Comparison of ENCODE assay signal across 8 mouse cellular contexts in the genomic region with DNA sequence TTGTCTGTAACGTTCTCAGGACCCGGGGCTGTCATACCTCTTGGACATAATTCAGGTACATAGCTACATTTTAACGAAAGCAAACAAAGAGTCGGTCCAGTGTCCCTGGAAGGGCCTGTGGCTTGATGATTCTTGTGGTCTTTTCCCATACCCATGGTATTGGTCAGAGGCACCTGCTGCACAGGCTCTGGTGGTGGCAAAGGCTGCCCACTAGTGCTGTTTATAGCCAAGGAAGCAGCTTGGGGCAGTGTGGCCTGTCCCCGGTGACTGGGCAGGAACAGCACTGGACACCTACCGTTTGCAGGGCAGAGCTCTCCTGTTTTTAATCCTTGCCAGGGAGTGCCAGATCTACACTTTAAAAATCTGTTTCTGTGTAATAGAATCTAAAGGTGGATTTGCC. TPM values are rescaled to one million over a fixed set of nuclear protein-coding genes. Genes with fewer than 3 reads are reported as not detected.
A peak's percentile ranks its signal among the peaks of the same experiment; 100 is the strongest.
DNase-seq lines count a peak whose midpoint lies in the region; ATAC-seq and TF ChIP-seq lines count a peak whose summit lies in the region.

No protein-coding gene starts in this region.

- TF ChIP-seq POLR2A in small intestine, adult 2 months (IDR thresholded peaks at IDR 0.05; ENCODE audit: low read depth, low read length), result no peak

- no peaks in the 10 kb centered on the region; the same call in 1 of the 2 replicates for H3K27me3 ChIP-seq in midbrain, postnatal 0 days (ENCODE audit: insufficient read depth, low read length)
- no peaks in the 10 kb centered on the region; the same call in 1 of the 2 replicates for H3K27me3 ChIP-seq in midbrain, embryonic 16.5 days (ENCODE audit: control insufficient read depth, insufficient read depth, low read depth, low read length)
- 0 out of 2 replicates have a peak, but pooled peaks cover 8% of the 10 kb centered on the region for H3K27me3 ChIP-seq in intestine, embryonic 16.5 days (replicated peaks; ENCODE audit: control insufficient read depth, insufficient read depth, low read length)
- peaks cover 5% of the 10 kb centered on the region; the same call in 1 of the 2 replicates for H3K27me3 ChIP-seq in small intestine, adult 2 months (ENCODE audit: control insufficient read depth, insufficient read depth, low read length)

- peak; percentile 60 for DNase-seq in gastrocnemius, adult 2 months
- no peak for DNase-seq in gastrocnemius, postnatal 14 days
- no peak for DNase-seq in midbrain, postnatal 0 days (ENCODE audit: low spot score)
- DNase-seq in left cerebral cortex, postnatal 14 days (ENCODE audit: low spot score in 2 of 2), result no peak

- intact Hi-C loops in gastrocnemius, adult 2 months (cut with DNase I), result no loop called here
- intact Hi-C loops in gastrocnemius, postnatal 14 days (cut with DNase I; ENCODE audit: low total_unique reads), result loop anchor here (5.0 kb wide), 2 partner anchors 37 to 57 kb away; no protein-coding TSS in a partner anchor
- intact Hi-C loops in left cerebral cortex, postnatal 14 days (cut with DNase I), result no loop called here

- peaks cover 9% of the 10 kb centered on the region for H3K4me1 ChIP-seq in midbrain, postnatal 0 days (ENCODE audit: insufficient read depth, low read length)
- peaks cover 13% of the 10 kb centered on the region; the same call in 1 of the 2 replicates for H3K4me1 ChIP-seq in midbrain, embryonic 16.5 days (ENCODE audit: control insufficient read depth, insufficient read depth, low read length)
- H3K4me1 ChIP-seq in intestine, embryonic 16.5 days (ENCODE audit: control insufficient read depth, insufficient read depth, low read length), result peaks cover 17% of the 10 kb centered on the region
- H3K4me1 ChIP-seq in small intestine, adult 2 months (ENCODE audit: control insufficient read depth, insufficient read depth, insufficient read length, low read length), result peaks cover 6% of the 10 kb centered on the region; the same call in 1 of the 2 replicates

- no peak for TF ChIP-seq CTCF in gastrocnemius, adult 2 months (IDR thresholded peaks at IDR 0.05)
- no peak for TF ChIP-seq CTCF in midbrain, postnatal 0 days (IDR thresholded peaks at IDR 0.05)
- TF ChIP-seq CTCF in small intestine, adult 2 months (IDR thresholded peaks at IDR 0.05; ENCODE audit: extremely low read depth, insufficient read length, insufficient replicate concordance, low read depth, low read length), result no peak

- H3K9ac ChIP-seq in midbrain, postnatal 0 days (replicated peaks; ENCODE audit: low read length, poor library complexity, severe bottlenecking), result no peak overlapping the region
- no peak overlapping the region for H3K9ac ChIP-seq in midbrain, embryonic 16.5 days (ENCODE audit: low read depth, low read length)
- no peak overlapping the region for H3K9ac ChIP-seq in intestine, embryonic 16.5 days (ENCODE audit: low read depth, low read length)

- H3K4me2 ChIP-seq in midbrain, postnatal 0 days (ENCODE audit: low read depth, low read length, poor library complexity, severe bottlenecking), result peak overlapping the region; percentile 81
- H3K4me2 ChIP-seq in midbrain, embryonic 16.5 days (ENCODE audit: low read length), result no peak overlapping the region
- H3K4me2 ChIP-seq in intestine, embryonic 16.5 days (ENCODE audit: low read depth, low read length), result peak overlapping the region; percentile 71

- peak overlapping the region; percentile 77 for H3K4me3 ChIP-seq in gastrocnemius, adult 2 months
- H3K4me3 ChIP-seq in midbrain, postnatal 0 days (ENCODE audit: low read depth, low read length), result peak overlapping the region; percentile 37; the same call in 1 of the 2 replicates
- no peak overlapping the region for H3K4me3 ChIP-seq in midbrain, embryonic 16.5 days (ENCODE audit: low read depth, low read length)
- peak overlapping the region; percentile 50 for H3K4me3 ChIP-seq in intestine, embryonic 16.5 days (ENCODE audit: low read length)
- H3K4me3 ChIP-seq in small intestine, adult 2 months (ENCODE audit: low read depth, low read length), result peak overlapping the region; percentile 25

- 69% methylated on average over 6 of the region's 6 CpGs for WGBS in midbrain, postnatal 0 days
- WGBS in midbrain, embryonic 16.5 days, result 70% methylated on average over 6 of the region's 6 CpGs
- WGBS in intestine, embryonic 16.5 days, result 45% methylated on average over 6 of the region's 6 CpGs
- WGBS in small intestine, adult 2 months, result 31% methylated on average over 6 of the region's 6 CpGs

- no peaks in the 10 kb centered on the region for H3K9me3 ChIP-seq in midbrain, postnatal 0 days (ENCODE audit: low read length)
- H3K9me3 ChIP-seq in midbrain, embryonic 16.5 days (replicated peaks; ENCODE audit: control insufficient read depth, low read length, poor library complexity, severe bottlenecking), result no peaks in the 10 kb centered on the region
- H3K9me3 ChIP-seq in intestine, embryonic 16.5 days (ENCODE audit: control insufficient read depth, low read length), result no peaks in the 10 kb centered on the region

- no peaks in the 10 kb centered on the region for H3K36me3 ChIP-seq in midbrain, postnatal 0 days (ENCODE audit: insufficient read depth, low read length)
- H3K36me3 ChIP-seq in midbrain, embryonic 16.5 days (ENCODE audit: control insufficient read depth, insufficient read depth, low read length), result no peaks in the 10 kb centered on the region
- no peaks in the 10 kb centered on the region for H3K36me3 ChIP-seq in intestine, embryonic 16.5 days (ENCODE audit: control insufficient read depth, insufficient read depth, low read length)
- H3K36me3 ChIP-seq in small intestine, adult 2 months (ENCODE audit: control insufficient read depth, insufficient read depth, low read length), result no peaks in the 10 kb centered on the region

- H3K27ac ChIP-seq in gastrocnemius, adult 2 months, result peak overlapping the region; percentile 81
- H3K27ac ChIP-seq in midbrain, postnatal 0 days (ENCODE audit: low read depth, low read length), result 0 out of 2 replicates have a peak overlapping the region, but pooled peaks have one; percentile 18
- no peak overlapping the region for H3K27ac ChIP-seq in midbrain, embryonic 16.5 days (ENCODE audit: low read length)
- no peak overlapping the region for H3K27ac ChIP-seq in intestine, embryonic 16.5 days (ENCODE audit: low read length)
- peak overlapping the region; percentile 17; the same call in 1 of the 2 replicates for H3K27ac ChIP-seq in small intestine, adult 2 months (ENCODE audit: insufficient read depth, low read depth, low read length)

- ATAC-seq in midbrain, postnatal 0 days (ENCODE audit: low FRiP score), result no peak
- ATAC-seq in midbrain, embryonic 16.5 days, result no peak
- ATAC-seq in intestine, embryonic 16.5 days, result no peak
- no peak for ATAC-seq in megakaryocyte progenitor cell, adult 5-6 weeks (replicated peaks; ENCODE audit: poor library complexity)

RNA-seq across cellular contexts. Expression of gene Ramp1, which starts 1.1 kb away (rescaled TPM):
- total RNA-seq in gastrocnemius, adult 2 months (2021), result 10 to 100 TPM; 19.0 to 29.3 TPM
- total RNA-seq in gastrocnemius, postnatal 14 days (2021), result 10 to 100 TPM; 28.5 to 29.4 TPM
- 16.1 and 22.4 TPM in 2 replicates for total RNA-seq in midbrain, postnatal 0 days (2014; rRNA removed)
- 29.4 and 29.8 TPM in 2 replicates for polyA plus RNA-seq in midbrain, postnatal 0 days (2015; fragmentation: Nextera tagmentation; extraction: Ambion mirVana)
- polyA plus RNA-seq in midbrain, embryonic 16.5 days (2015; fragmentation: Nextera tagmentation; extraction: Ambion mirVana), result 6.7 and 14.0 TPM in 2 replicates
- polyA plus RNA-seq in intestine, embryonic 16.5 days (2015; fragmentation: Nextera tagmentation; extraction: Ambion mirVana), result 11.4 and 11.9 TPM in 2 replicates
- 12.1 and 23.5 TPM in 2 replicates for polyA plus RNA-seq in small intestine, adult 2 months (2012; rRNA removed)
- total RNA-seq in megakaryocyte progenitor cell, adult 5-6 weeks (2015), result 184 and 191 TPM in 2 replicates
- total RNA-seq in megakaryocyte progenitor cell, adult 5-6 weeks (2017), result 174 and 180 TPM in 2 replicates
- total RNA-seq in left cerebral cortex, postnatal 14 days (2021), result 10 to 100 TPM; 48.3 to 48.8 TPM

RNA-seq across cellular contexts. Expression of gene Rbm44, which starts 35.8 kb away (rescaled TPM):
- not detected for total RNA-seq in gastrocnemius, adult 2 months (2021)
- not detected for total RNA-seq in gastrocnemius, postnatal 14 days (2021)
- total RNA-seq in midbrain, postnatal 0 days (2014; rRNA removed), result 0.19 TPM in 1 of 2 replicates, not detected in the other
- polyA plus RNA-seq in midbrain, postnatal 0 days (2015; fragmentation: Nextera tagmentation; extraction: Ambion mirVana), result 0.11 and 0.48 TPM in 2 replicates
- 0.24 and 0.48 TPM in 2 replicates for polyA plus RNA-seq in midbrain, embryonic 16.5 days (2015; fragmentation: Nextera tagmentation; extraction: Ambion mirVana)
- polyA plus RNA-seq in intestine, embryonic 16.5 days (2015; fragmentation: Nextera tagmentation; extraction: Ambion mirVana), result 0.44 and 0.53 TPM in 2 replicates
- not detected in 2 replicates for polyA plus RNA-seq in small intestine, adult 2 months (2012; rRNA removed)
- 3.9 and 5.3 TPM in 2 replicates for total RNA-seq in megakaryocyte progenitor cell, adult 5-6 weeks (2015)
- total RNA-seq in megakaryocyte progenitor cell, adult 5-6 weeks (2017), result 6.4 and 6.5 TPM in 2 replicates
- total RNA-seq in left cerebral cortex, postnatal 14 days (2021), result not detected

Comparison
In these comparisons a context has a peak if more than half of its experiments do, and no peak if none do; other contexts are left out.
1. H3K27ac ChIP-seq: peak in gastrocnemius, adult 2 months (single experiment), midbrain, postnatal 0 days (single experiment) and small intestine, adult 2 months (single experiment); none in midbrain, embryonic 16.5 days (single experiment) and intestine, embryonic 16.5 days (single experiment).